Mouse (Mus musculus) heart, adult 18-20 months (tissue): ENCODE measurements at regions not wholly inside any gene's neighbourhood (a gene's known extent, or its start where the extent isn't known, plus 50 kb on each side); places are given as distances from the start of the nearest gene placed in this dataset.

ENCODE experiments used
- DNase-seq, 2 experiments: peaks; one replicate each; pipeline ENCODE4 v3.0.0; 2021 to 2022; ENCODE audit warnings: mixed read lengths in 1 of 2

DNA sequence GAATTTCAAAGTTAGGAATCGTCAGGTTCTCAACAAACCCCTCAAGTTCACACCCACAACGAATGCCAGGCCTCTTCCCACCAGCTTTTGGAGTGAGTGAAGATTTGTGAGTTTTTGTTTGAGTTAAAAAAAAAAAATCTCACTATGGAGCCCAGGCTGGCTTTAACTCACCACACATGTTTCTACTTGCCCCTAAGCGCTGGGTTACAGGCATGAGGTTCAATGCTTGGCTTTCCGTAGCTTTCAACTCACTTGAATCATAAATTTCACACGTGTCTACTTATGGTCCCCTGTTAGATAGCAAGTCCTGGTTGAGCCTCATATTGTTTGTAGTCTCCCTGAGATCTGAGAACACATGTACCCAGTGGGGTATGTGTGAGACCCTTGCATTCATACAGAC lies 122.8 kb upstream of the Efna5 start:
- no peak for DNase-seq

DNA sequence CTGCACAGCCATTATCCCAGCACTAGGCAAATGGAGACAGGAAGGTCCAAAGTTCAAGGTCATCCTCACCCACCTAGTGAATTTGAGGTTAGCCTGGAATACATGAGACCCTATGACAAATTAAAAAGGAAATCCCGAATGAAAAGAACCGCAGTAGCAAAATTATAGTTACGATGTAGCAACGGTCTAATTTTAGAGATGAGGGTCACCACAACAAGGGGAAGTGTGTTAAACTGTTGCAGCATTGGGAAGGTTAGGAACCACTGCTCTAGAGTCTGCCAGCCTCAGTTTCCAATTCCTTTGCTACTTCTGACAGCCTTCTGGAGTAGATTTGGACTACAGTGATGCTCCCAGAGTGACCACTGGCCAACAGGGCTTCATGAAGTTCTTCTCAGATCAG lies 121.6 kb upstream of the Efna5 start:
- DNase-seq: no peak

DNA sequence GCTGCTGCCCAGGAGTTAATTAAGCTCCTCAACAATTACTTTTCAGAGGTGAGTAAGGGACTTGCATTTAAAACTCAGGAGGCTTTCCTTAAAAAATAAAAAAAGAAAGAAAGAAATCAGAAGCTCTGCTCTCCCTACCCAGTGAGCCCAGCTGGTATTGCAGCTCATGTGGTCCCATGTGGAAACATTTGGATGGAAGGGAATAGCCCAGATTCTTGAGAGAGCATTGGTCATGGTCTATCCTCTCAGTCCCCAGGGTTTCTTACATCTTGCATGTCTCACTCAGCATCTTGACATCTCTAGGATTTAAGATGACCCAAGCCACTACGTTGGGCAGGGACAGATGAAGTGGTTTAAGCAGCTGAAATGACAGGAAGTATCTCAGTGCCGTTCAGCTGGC lies 120.8 kb upstream of the Efna5 start:
- DNase-seq: no peak

- no peak for DNase-seq
These were observed 116.6 kb upstream of the Efna5 start for GRCm38 (mm10) chr17:62997691-62998090.

- no peak for DNase-seq
These were observed 114.2 kb upstream of the Efna5 start for GRCm38 (mm10) chr17:62995316-62995715.

DNA sequence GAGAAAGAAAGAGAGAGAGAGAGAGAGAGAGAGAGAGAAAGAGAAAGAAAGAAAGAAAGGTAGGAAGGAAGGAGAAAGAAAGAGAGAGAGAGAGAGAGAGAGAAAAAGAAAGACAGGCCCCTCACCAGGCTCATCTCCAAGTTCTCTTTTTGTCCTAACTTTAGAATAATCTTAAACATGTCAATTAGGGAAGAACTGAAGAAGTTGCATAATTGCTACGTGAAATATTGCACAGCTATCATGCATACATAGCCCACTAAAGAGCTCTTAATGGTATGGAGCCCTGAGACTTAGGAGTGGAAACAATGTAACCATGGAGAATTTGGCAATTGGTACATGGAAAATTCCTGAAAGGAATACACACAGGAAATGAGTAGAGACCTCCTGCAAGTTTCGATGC lies 111.9 kb upstream of the Efna5 start:
- no peak for DNase-seq

DNA sequence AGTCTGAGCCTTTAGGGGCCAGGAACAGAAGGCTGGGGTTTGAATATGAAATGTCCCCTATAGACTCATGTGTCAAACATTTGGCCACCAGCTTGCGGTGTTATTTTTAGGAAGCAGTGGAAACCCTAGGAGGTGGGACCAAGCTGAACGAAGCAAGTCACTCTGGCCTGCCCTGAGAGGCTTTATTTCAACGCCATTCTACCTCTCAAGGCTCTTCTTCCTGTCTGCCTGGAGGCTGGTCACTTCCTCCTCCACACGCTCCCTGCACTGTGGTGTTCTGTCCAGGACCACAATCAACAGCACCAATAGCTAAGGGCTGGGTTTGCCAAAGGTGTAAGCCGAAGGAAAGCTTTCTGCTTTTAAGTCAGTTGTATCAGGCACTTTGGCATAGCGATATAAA lies 105.2 kb upstream of the Efna5 start:
- peak; percentile 2 to 8 for DNase-seq

DNA sequence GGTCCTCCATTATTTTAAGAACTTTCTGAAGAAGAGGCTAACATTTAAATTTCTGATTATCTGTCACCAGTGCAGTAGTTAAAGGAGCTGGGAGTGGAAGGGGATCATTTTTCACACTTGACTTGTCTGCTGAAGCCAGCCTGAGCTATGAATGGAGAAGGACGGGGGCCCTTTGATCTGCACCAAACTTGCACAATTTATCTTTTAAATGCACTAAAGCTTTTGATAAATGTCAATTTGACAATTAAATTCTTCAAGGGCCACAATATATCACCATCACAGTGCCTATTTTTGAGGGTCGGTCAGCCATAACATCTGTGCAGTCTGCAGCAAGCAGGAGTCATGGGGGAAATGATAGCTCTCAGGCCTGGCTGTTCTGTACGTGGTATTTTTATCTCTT lies 99.2 kb upstream of the Efna5 start:
- no peak for DNase-seq

GRCm38 (mm10) chr17:62977561-62977960 lies 96.4 kb upstream of the Efna5 start:
- no peak for DNase-seq

- DNase-seq: no peak
These were observed 96.0 kb upstream of the Efna5 start for GRCm38 (mm10) chr17:62977136-62977535.

DNA sequence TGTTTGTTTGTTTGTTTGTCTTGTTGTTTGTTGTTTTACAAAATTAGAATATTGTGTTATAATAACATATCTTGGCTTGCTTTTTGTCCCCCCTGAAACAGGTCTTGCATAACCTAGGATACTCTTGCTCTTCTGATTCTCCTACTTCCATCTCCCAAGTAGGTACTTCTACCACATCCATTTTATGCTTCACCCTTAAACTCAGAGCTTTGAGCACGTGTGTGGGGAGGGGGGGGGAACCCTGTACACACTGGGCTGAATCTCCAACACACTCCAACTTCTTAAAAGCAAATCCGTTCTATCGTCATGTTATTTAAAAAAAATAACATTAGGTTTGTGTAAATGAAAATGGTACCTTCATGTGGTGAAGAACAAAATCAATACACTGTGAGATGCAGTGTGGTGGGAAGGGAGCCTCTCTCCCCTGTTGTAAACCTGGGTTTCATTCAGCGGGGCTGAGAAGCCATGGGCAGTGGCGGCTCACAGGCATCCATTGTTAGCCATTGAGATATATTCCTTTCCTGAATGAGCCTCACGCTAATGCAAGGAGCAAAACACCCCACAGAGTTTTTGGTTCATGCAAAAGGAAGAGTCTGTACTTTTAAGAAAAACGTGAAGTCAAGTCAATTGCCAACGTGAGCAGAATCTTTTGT lies 93.6 kb upstream of the Efna5 start:
- no peak for DNase-seq

GRCm38 (mm10) chr17:62969025-62969424 lies 87.9 kb upstream of the Efna5 start:
- DNase-seq: no peak

GRCm38 (mm10) chr17:62963824-62964223 lies 82.7 kb upstream of the Efna5 start:
- DNase-seq: no peak

- no peak for DNase-seq
These were observed 81.1 kb upstream of the Efna5 start for GRCm38 (mm10) chr17:62962292-62962618.

GRCm38 (mm10) chr17:62961596-62962291 lies 80.6 kb upstream of the Efna5 start:
- DNase-seq: no peak

DNA sequence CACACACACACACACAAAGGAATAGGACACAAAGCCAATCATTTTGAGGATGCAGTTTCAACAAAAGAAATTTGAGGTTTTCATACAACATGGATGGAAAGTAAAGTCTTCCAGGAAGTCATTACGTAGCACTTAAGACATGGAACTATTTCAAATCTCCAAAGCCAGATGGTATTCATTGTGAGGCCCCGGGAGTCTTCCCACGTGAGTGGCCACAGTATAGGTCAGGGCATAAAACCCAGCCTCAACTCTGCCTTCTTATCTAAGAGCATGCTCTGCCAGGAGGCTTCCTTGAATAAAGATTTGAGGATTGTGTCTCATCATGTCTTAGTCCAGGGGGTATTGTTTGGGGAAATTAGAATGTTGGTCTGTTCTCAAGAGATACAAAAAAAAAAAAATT lies 78.0 kb upstream of the Efna5 start:
- DNase-seq: no peak

DNA sequence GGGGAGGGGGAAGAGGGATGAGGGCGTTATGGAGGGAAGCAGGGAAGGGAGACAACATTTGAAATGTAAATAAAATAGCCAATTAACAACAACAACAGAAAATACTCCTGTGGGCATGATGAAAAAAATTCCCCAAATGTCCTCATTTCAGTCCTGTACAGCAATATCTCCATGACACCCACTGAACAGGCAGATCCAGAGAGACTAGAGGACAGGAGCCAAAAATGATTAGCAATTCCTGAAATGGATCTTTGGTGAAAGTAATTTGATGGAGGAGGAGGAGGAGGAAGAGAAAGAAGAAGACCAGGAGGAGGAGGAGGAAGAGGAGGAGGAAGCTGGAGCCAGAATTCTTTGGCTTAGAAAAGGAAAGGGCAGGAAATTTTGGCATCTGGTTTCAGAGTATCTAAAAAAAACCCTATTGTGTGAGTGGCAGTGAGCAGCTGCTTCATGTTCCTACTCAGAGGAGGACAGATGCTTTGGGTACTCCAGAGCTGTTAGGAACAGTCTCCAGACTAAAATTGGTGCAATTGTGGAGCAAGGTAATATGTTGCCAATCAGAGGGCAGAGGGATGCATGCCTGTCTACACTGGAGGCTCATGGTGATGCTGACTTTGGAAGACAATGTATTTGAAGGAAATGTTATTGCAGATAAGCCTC lies 66.5 kb upstream of the Efna5 start:
- no peak for DNase-seq

- peak; percentile 4 to 10 for DNase-seq
These were observed 59.6 kb upstream of the Efna5 start for GRCm38 (mm10) chr17:62940573-62941252.

DNA sequence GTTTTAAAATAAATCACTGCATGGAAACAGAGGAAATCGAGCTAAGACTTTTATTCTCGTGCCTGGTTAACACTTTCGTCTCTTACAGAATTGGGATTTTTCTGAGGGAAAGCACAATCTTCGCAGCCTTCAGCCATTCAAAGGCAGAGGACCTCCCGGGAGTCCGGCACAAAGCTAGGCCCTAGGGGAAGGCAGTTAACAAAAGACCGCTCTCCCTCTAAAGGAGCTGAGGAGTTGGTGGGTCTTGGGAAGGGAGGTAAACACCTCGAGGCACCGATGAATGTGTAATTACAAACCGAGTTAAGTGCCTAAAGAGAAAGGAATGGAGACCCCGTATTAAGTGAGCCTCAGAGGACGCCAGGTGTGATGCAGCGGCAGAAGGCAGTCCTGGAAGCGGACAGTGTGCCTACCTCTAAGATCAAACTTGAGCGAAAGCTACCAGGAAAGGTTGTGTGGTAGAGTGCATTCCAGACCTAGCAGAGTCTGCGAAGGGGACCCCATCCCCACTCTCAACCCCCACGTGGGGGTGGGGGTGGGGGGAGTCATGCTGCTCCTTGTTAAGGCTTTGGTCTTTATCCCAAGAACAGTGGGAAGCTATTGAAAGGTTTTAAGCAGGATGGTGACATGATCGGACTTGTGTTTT lies 58.9 kb upstream of the Efna5 start:
- DNase-seq: peak in 1 of 2 experiments; percentile 4

GRCm38 (mm10) chr17:62939171-62939570 lies 58.1 kb upstream of the Efna5 start:
- DNase-seq: no peak
